Mouse (Mus musculus) lung, postnatal 0 days (tissue): ENCODE measurements around the gene Supt3. TPM values are rescaled to one million over a fixed set of nuclear protein-coding genes. Genes with fewer than 3 reads are reported as not detected.

Experiments
- ATAC-seq: fragments of 200-750 bp; cut with Nextera tagmentation; 2 replicates; pipeline ENCODE4 v1.8.0; 2017; ENCODE audit warnings: moderate library complexity
- DNase-seq: peaks from one replicate; pipeline ENCODE4 v3.0.0-alpha.2; 2016; ENCODE audit warnings: low spot score
- H3K27ac ChIP-seq: fragments of 300-500 bp; sonication (generic); 2 replicates; pipeline ENCODE4 v1.5.1; 2014; ENCODE audit warnings: antibody characterized with exemption, mild to moderate bottlenecking, low read length, mixed read lengths
- H3K27me3 ChIP-seq: fragments of 300-500 bp; sonication (generic); replicated peaks from 2 replicates; pipeline ENCODE4 v1.6.1; 2014; ENCODE audit warnings: low read length, mixed read lengths; ENCODE audit not compliant: insufficient read depth
- H3K36me3 ChIP-seq: fragments of 300-500 bp; sonication (generic); 2 replicates; pipeline ENCODE4 v1.6.1; 2014; ENCODE audit warnings: low read length, mixed read lengths; ENCODE audit not compliant: insufficient read depth
- H3K4me1 ChIP-seq: fragments of 300-500 bp; sonication (generic); 2 replicates; pipeline ENCODE4 v1.6.1; 2014; ENCODE audit warnings: antibody characterized with exemption, low read depth, low read length, mixed read lengths; ENCODE audit not compliant: insufficient read depth
- H3K4me2 ChIP-seq: fragments of 300-500 bp; sonication (generic); replicated peaks from 2 replicates; pipeline ENCODE4 v1.6.1; 2014; ENCODE audit warnings: low read depth, mild to moderate bottlenecking, low read length, moderate library complexity, mixed read lengths
- H3K4me3 ChIP-seq: fragments of 300-500 bp; sonication (generic); 2 replicates; pipeline ENCODE4 v1.5.1; 2014; ENCODE audit warnings: low read depth, low read length
- H3K9ac ChIP-seq: fragments of 300-500 bp; sonication (generic); replicated peaks from 2 replicates; pipeline ENCODE4 v1.6.1; 2014; ENCODE audit warnings: low read depth, mild to moderate bottlenecking
- H3K9me3 ChIP-seq: fragments of 300-500 bp; sonication (generic); 2 replicates; pipeline ENCODE4 v1.6.1; 2016; ENCODE audit warnings: low read length, mixed read lengths
- CTCF ChIP-seq: IDR thresholded peaks from 2 replicates; pipeline ENCODE4 v1.5.1; 2016; ENCODE audit warnings: antibody characterized with exemption, mild to moderate bottlenecking
- EP300 ChIP-seq: IDR thresholded peaks from 2 replicates; pipeline ENCODE4 v1.6.1; 2016; ENCODE audit warnings: antibody characterized with exemption, mild to moderate bottlenecking, control low read depth
- WGBS: fragments of 180-500 bp; shearing (Covaris S2); extraction: QIAGEN DNeasy Blood & Tissue Kit; methylation state at CpG from one replicate; pipeline ENCODE4 v1.1.7; 2014; 5-methylcytosine and 5-hydroxymethylcytosine counted together
- polyA plus RNA-seq: library from polyadenylated mRNA; unstranded; fragments of >200 nt; fragmentation: Nextera tagmentation; extraction: Ambion mirVana; gene quantifications from 2 replicates; pipeline ENCODE4 v1.2.1, GENCODE M21; 2015

The Supt3 gene
- polyA plus RNA-seq, 1 experiment from 2014 or later = 7.8 TPM

DNA sequence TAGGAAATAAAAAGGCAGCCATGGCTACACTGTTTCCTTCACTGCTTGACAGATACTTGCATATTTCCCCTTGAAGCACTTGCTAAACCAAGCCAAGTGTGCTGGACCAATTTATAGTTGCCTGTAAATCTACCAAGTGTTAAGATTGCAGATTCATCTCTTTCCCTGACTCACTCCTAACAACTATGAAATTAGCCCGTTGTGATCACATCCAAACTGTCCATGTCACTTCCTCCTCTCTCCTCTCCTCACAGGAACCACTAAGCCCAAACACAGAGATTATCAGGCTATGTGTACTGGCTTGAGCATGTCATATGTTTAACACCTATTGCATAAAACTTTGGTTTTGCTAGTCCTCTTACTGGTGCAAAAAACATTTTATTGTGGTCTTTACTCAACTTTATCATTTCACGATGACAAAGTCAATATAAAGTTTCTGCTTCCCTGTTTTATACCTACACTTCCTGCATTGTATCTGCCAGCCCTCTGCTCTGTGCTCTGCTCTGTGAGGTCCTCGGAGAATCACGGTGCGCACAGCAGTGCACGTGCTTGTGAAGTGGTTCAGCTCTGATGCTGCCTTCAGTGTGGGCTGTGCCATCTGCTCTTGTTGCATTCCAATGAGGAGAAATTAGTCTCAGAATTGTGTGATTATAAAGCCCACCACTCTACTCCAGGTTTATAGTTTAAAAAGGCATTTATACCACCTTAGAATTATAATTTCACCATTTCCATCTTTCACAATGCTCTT, 186.3 kb downstream of the Supt3 start:
- Histone ChIP-seq H3K36me3 (no peaks in the 10 kb centered on the region), H3K4me2 (no peak overlapping the region), H3K27ac (no peak overlapping the region), H3K27me3 (no peaks in the 10 kb centered on the region), H3K4me3 (no peak overlapping the region), H3K9me3 (no peaks in the 10 kb centered on the region), H3K4me1 (no peaks in the 10 kb centered on the region), H3K9ac (no peak overlapping the region)
- DNase-seq (no peak), ATAC-seq (no peak)
- TF ChIP-seq EP300 (no peak), CTCF (no peak)
- 73% methylated on average over 6 of the region's 6 CpGs for WGBS

DNA sequence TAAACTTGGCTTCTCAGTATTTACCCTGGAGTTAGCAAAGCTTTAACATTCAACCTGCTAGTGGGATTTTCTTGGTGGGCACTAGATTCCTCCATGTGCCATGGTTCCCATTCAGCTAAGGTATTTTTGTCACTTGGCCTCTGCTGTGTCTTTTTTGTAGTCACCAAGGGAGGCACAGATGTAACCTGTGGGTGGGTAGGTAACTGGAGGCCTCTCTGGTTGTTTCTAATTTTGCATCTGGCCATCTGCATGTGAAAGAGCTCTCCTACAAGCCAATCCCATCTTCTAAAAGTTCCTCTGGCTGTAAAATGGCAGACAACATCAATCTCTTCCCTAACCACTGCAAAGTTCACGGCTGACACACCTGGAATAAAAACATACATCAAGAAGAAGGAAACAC, 190.2 kb downstream of the Supt3 start:
- Histone ChIP-seq H3K9me3 (no peaks in the 10 kb centered on the region), H3K27ac (no peak overlapping the region), H3K4me2 (no peak overlapping the region), H3K4me1 (no peaks in the 10 kb centered on the region), H3K9ac (no peak overlapping the region), H3K4me3 (no peak overlapping the region), H3K27me3 (no peaks in the 10 kb centered on the region), H3K36me3 (no peaks in the 10 kb centered on the region)
- DNase-seq (no peak), ATAC-seq (no peak)
- 75% methylated on average over 1 of the region's 1 CpGs for WGBS
- TF ChIP-seq CTCF (no peak), EP300 (no peak)

DNA sequence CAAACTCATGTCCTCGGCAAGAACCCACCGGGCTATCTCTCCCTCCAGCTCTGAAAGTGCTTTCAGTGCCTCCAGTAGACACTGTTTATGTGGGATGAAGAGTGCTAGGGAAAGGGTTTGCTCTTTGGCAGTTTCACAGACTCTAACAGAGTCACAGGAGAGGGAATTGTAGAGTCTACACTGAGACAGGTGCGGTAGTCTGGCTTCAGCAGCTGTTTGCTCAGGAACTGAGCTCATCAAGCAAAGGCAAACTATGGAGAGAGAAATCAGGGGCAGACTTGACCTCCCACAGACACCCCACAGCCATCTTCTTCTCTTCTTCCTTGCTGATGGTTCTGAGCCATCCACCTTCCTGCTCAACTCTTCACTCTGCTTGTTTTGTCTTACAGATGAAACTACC, 193.3 kb downstream of the Supt3 start:
- no peaks in the 10 kb centered on the region for H3K9me3 ChIP-seq
- no peak for TF ChIP-seq EP300
- no peak for TF ChIP-seq CTCF
- H3K4me3 ChIP-seq = no peak overlapping the region
- H3K36me3 ChIP-seq = no peaks in the 10 kb centered on the region
- 73% methylated on average over 3 of the region's 3 CpGs for WGBS
- no peak overlapping the region for H3K27ac ChIP-seq
- no peaks in the 10 kb centered on the region for H3K27me3 ChIP-seq
- no peak overlapping the region for H3K4me2 ChIP-seq
- DNase-seq = no peak
- no peak overlapping the region for H3K9ac ChIP-seq
- no peak for ATAC-seq
- H3K4me1 ChIP-seq = no peaks in the 10 kb centered on the region

DNA sequence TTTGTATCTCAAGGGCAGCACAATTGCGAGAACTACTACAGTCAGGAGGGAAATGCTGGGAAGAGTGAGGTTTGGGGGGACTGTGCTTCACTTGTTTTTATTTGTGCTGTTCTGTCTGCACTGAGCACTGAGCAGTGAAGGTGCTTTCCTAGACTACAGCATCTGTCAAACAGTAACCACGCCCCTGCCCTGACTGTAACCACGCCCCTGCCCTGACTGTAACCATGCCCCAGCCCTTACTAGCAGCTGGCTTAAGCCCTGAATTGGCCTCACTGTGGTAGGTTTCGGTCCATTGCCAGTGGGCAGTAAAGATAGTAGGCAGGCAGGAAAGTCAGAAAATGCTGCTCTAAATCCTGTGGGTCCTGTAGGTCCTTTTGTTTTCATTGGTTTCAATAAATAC, 196.5 kb downstream of the Supt3 start:
- no peak for DNase-seq
- Histone ChIP-seq H3K27ac (no peak overlapping the region), H3K27me3 (no peaks in the 10 kb centered on the region), H3K4me3 (no peak overlapping the region), H3K4me1 (no peaks in the 10 kb centered on the region), H3K4me2 (no peak overlapping the region), H3K9me3 (no peaks in the 10 kb centered on the region), H3K36me3 (no peaks in the 10 kb centered on the region), H3K9ac (no peak overlapping the region)
- WGBS = 64% methylated on average over 4 of the region's 4 CpGs
- no peak for ATAC-seq
- TF ChIP-seq CTCF = no peak
- TF ChIP-seq EP300 = no peak

DNA sequence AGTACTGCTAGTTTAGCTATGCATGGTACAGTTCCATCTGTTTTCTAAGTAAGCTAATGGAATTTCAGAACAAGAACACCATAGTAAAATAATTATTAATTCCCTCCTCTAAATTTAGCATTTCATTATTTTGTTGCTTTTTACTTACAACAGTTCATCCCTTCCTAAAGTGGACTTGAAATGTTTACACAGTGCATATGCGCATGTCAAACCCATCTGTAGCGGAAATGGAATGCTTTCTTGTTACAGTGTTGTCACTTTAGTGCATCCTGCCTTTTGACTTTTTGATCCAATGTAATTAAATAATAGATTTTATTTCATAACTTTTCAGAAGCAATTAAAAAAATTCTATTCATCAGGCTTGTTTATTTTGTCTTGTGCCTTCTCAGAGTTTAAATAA, 200.7 kb downstream of the Supt3 start:
- Histone ChIP-seq H3K9ac (no peak overlapping the region), H3K4me1 (no peaks in the 10 kb centered on the region), H3K4me2 (no peak overlapping the region), H3K27me3 (no peaks in the 10 kb centered on the region), H3K36me3 (no peaks in the 10 kb centered on the region), H3K9me3 (no peaks in the 10 kb centered on the region), H3K4me3 (no peak overlapping the region), H3K27ac (no peak overlapping the region)
- ATAC-seq (no peak), DNase-seq (no peak)
- TF ChIP-seq EP300 = no peak
- TF ChIP-seq CTCF = no peak
- 52% methylated on average over 2 of the region's 2 CpGs for WGBS

DNA sequence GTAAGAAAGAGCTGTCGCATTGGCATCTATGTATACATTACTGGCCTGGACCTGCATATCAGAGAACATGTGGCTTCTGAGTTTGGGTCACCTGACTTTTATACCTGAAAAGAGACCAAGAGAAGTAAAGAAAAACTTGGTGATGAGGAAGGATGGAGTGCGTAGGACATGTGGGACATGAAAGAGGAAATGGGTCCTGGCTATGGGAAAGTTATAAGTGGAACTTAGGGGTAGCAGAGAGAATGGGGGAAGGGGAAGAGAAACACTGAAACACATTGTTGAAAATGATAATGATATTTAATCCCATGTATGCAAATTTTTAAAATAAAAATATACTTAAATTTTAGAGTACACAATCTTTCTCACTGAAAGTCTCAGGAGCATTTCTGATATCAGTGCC, 211.0 kb downstream of the Supt3 start:
- Histone ChIP-seq H3K27me3 (no peaks in the 10 kb centered on the region), H3K9ac (no peak overlapping the region), H3K4me2 (no peak overlapping the region), H3K4me1 (no peaks in the 10 kb centered on the region), H3K9me3 (no peaks in the 10 kb centered on the region), H3K36me3 (no peaks in the 10 kb centered on the region), H3K27ac (no peak overlapping the region), H3K4me3 (no peak overlapping the region)
- no peak for DNase-seq
- 81% methylated on average over 2 of the region's 2 CpGs for WGBS
- TF ChIP-seq EP300 (no peak), CTCF (no peak)
- ATAC-seq = no peak

DNA sequence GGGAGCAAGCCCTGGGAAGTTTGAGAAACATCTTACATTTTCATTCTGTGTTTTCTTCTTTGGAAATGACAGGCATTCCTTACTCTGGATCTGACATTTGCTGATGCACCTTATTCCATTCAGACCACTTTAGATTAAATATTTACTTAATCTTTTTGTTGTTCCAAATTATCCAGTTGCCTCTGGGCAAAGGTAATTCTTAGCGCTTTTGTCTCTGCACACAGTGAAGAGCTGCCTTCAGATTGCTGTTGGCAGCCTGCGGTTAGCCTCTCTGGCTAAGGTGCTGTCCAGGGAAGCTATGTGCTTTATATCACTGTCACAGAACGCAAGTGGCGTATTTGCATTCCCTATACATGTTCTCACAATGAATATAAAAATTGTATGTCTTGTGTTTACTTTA, 226.4 kb downstream of the Supt3 start:
- Histone ChIP-seq H3K27me3 (no peaks in the 10 kb centered on the region), H3K9me3 (no peaks in the 10 kb centered on the region), H3K4me3 (no peak overlapping the region), H3K27ac (no peak overlapping the region), H3K36me3 (no peaks in the 10 kb centered on the region), H3K4me2 (no peak overlapping the region), H3K9ac (no peak overlapping the region), H3K4me1 (no peaks in the 10 kb centered on the region)
- 83% methylated on average over 4 of the region's 4 CpGs for WGBS
- TF ChIP-seq EP300 = no peak
- no peak for TF ChIP-seq CTCF
- DNase-seq (no peak), ATAC-seq (no peak)
